Mouse (Mus musculus) Muller cell, postnatal 12 days (primary cell): ENCODE results near the gene Gskip.

ENCODE experiments used
- DNase-seq: peaks from one replicate; pipeline ENCODE4 v3.0.0-alpha.2; 2015; ENCODE audit errors: inconsistent ontology term

The Gskip gene

DNA sequence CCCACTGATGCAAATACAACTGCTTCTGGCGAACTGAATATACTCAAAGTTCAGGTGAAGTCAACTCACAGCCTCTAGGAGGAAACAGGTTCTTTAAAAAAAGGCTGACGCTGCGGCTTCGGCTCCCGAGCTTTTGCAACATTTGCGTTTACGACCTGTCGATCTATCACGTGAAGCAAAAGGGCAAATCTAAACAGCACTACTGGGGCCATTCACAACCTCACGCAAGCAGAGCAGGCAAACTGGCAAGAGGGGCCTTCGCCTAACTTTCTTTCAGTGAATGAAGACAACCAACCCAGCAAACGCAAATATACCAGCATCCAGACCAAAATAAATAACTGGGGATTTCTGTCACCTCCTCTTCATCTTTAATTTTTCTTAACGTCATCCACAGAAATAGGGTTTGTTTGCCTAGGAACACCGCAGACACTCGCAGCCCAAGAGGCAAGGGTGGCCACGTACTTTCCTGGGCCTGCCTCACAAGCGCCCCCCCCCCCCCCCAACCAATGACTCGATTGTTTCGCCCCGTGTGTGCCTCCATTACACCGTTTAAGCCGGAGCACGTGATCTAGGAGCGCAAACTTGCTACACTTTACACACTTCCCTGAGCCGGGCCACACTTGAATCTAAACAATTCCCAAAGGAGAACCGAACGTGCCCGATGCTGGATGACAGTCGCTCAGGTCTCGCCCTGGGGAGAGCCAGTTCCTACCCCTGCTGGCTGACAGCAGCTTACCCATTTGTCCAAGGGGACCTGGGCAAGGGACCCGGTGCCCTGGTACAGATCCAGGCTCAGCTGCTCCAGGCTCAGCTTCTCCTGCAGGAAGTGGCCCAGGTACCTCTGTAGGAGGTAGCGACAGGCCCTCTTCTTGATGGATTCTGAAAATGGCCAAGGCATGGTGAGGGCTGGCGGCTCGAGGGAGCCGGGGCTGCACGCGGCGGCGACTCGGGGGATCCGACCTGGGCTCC lies at the start of gene Gskip:
TSS of gene Gskip (plus strand) at position 897 of the 969 bp plus-strand sequence.
- peak; percentile 67 for DNase-seq

DNA sequence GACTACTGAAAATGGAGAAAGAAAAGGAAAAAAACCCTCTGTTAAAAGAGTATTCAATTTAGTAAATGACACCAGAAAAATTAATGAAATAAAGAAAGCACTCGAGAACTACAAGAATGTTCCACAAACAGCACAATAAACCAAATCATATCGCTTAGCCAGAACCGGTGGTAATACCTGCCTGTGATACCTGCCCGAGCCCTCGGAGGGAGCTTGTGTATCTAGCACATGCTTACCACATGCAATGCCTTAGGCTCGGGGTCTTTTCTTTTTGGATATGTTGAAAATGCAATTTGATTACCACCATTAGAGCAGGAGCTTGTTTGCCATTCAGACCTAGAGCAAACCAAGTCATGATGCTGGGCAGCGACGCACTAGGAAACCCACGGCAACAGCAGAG lies 48.1 kb upstream of the Gskip start:
- no peak for DNase-seq

DNA sequence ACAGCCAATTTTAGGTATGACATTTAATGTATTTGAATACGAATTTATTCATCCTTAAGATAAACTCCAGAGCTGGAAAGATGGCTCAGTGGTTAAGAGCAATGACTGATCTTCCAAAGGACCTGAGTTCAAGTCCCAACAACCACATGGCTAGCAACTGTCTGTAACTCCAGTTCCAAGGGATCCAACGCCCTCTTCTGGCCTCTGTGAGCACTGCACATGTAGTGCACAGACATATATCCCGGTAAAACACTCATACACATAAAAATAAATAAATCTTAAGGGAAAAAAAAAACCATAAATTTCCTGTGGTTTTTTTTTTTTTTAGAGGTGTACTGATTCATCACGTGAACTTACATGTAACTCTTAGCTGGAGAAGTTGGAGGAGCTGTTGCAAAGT lies 47.1 kb upstream of the Gskip start:
- DNase-seq: no peak

DNA sequence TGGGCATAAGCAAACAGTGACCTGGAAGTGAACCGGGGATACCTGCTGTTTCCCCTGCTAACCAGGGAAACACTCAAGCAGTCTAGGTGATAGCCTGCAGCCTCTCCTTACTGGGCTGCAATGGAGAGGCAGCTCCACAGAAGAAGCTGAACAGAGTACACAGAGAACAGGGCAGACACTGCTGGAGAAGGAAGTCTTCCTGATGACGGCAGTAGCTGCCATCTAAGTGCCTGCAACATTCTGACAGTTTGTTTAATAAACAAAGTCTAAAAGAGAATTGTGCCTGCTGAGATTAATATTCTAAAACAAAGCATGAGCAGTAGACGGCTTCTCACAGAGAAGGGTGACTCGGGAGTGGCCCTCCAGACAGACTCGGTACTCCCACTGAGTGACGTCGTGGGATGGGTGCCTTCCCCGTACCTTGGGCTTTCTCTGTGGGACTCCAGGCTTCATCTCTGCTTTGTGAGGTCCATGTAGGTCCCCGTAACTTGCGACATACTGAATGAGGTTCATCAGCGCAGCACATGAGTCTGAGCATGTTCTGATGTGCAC lies 41.8 kb upstream of the Gskip start:
- no peak for DNase-seq

DNA sequence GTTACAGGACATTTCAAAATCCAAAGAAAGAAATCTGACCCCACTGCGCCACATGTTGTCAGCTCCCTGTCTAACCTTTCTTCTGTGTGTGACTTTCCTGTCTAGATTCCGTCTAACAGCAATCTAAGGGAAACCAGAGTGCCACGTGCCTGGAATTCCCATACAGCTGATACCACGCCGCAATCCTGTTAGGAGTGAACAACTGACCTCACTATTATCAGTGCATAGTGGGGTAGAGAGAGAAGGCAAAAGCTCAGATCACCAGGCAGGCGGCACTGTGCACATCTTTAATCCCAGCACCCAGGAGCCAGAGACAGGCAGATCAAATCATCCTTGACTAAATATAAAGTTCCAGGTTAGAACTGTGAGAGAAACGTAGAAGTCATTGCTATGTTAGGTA lies 28.8 kb upstream of the Gskip start:
- DNase-seq: no peak

DNA sequence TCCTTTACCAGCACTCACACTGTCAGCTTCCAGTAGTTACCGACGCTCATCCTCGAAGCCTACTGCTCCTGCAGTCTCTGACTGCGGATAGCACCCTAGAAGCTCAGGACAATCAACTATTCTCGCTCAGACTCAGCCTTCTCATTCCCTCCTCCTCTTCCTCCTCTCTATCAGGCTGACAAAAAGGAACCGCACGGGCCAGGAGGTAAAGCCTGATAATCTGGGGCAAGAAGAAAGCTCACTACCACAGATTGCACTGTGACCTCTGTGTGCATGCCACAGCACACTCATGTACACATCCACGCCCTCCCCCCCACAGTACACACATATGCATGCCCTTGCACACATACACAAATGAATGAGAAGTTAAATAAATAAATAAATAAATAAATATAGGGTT lies 8.4 kb upstream of the Gskip start:
- DNase-seq: no peak

DNA sequence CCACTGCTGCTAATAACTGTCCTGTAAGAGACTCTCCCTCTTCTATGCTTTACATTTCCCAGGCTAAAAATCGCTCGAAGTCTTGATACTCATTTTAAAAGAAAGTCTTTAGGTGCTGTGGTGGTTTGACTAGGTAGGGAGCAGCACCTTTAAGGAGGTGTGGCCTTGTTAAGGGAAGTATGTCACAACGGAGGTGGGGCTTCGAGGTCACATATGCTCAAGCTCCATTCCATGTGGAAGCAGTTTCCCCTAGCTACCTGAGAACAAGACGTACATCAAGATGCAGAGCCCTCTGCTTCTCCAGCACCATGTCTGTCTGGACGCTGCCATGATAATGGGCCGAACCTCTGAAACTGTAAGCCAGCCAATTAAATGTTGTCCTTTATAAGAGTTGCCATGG lies 6.4 kb upstream of the Gskip start:
- DNase-seq: no peak

DNA sequence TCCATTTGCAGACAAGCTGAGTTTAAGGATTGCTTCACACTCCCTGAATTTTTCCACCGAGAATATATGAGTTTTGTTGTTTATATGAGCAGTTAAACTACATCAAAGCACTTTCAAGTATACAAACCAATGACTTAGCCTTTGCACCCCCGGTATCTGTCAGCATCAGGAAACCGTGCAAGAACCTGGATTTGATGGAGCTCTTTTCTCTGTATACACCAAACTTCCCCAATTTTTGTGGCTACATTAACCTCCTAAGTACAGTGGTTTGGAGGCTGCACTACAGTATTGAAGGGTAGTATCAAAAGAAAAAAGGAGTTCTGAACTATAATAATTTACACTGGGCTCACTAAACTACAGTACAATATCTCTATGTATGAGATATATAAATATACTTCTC lies 5.9 kb upstream of the Gskip start:
- DNase-seq: no peak

DNA sequence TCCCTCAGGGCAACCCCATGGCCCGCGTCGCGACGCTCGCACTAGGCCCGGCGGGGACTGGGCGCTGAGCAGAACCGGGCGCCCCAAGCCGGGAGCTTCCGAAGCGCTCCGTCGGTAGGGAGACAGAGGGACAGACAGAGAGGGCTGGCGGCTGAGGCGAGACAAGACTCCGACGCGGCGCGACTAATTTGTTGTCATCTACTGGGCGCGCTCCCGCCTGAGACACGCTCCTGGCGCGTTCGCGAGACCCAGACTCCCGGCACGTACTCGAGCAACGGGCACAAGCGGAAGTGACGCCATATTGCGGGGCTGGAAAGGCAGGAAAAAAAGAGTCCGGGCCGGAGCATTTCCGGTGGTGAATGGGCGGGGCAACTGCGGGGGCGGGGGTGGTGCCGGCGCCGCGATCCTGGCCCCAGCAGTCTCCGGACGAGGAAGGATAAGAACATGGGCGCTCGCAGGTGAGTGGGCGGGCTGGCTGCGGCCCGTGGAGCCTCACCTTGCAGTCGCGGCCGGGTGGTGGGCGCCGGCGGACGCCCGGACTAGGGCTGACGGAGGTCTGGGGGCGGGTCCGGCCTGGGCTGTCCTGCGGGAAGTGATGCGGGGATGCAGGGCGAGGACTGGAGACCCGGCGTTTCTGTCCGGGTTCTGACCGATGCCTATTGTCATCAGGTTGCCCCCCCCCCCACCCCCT lies 517 bp downstream of the Gskip start, which contains the start of gene Atg2b:
TSS of gene Atg2b (minus strand) at position 211 of the 691 bp plus-strand sequence.
- peak; percentile 95 for DNase-seq

DNA sequence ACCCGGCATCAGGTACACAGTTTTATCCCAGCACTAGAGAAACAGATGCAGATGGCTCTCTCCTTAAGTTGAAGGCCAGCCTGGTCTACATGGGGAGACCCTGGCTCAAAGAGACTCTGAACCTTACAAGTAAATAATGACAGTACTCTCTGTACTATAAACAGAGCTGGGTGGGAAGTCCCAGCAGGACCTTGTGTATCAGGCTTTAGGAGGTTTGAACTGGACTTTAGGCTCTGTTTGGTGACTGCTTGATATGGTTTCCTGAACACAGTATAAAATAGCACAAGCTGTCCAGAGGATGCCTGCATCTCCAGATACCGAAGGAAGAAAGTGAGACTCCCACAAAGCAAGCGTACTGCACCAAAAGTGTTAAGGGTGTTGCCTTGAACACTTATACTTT lies 2.2 kb downstream of the Gskip start:
- no peak for DNase-seq

DNA sequence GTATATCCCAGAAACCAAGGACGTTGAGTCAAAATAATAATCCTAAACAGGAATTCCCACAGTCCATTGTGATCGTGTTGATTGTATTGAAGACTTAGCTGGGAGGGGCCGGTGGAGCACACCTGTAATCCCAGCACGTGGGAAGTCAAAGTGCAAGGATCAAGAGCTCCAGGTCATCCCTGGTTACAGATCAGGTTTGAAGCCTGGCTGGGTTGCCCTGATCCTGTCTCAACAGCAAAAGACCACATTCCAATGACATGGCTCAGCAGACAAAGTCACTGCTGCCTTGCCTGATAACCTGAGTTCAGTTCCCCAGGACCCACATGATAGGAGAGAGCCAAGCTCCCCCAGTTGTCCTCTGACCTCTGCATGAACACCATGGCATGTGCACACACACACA lies 2.8 kb downstream of the Gskip start:
- DNase-seq: no peak

DNA sequence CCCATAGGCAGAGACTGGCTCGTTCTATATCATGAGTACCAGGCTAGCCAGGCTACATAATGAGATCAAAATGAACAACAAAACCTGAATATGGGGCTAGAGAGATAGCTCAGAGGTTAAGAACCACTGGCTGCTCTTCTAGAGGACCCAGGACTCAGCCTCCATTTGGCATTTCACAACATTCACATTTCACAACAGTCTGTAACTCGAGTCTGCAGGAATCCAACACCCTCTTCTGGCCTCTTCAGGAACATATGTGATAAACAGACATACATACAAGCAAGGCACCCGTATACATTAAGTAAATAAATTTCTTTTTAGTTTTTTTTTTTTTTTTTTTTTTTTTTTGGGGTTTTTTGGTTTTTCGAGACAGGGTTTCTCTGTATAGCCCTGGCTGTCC lies 3.9 kb downstream of the Gskip start:
- no peak for DNase-seq

DNA sequence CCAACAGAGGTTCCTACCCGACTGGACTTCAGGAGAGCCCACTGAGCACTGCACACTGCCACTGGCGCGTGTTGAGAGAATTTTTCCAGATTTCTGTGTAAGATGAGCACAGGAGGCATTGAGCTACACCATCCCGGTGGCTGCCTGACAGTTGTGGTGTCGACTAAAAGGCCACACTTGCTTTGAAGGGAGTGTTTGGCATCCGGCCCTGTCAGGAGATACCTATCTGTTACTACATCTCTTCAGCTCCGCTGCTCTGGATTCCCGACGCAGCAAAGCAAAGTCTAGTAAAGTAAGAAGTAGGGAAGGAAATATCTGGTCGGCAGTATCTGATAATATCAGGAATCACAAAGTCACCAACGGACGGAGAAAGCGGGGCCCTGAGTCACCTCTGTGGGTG lies 4.8 kb downstream of the Gskip start:
- DNase-seq: no peak

DNA sequence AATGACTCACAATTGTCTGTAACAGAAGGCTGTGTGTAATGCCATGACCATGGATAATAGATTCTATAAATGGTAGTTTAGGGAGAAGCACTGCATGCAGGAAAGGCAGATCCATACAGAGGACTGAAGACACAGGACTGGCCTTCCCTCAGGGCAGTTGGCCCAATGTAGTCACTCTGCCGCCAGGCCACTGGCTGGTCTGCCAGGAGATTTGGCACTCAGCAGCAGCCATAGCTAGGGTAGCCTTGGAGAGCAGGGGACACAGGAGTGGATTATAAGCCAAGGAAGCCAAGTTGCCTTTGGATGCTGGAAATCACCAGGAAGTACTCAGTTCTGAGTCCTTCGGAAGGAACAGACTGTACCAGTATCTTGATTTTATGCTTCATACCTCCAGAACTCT lies 9.4 kb downstream of the Gskip start:
- DNase-seq: no peak

DNA sequence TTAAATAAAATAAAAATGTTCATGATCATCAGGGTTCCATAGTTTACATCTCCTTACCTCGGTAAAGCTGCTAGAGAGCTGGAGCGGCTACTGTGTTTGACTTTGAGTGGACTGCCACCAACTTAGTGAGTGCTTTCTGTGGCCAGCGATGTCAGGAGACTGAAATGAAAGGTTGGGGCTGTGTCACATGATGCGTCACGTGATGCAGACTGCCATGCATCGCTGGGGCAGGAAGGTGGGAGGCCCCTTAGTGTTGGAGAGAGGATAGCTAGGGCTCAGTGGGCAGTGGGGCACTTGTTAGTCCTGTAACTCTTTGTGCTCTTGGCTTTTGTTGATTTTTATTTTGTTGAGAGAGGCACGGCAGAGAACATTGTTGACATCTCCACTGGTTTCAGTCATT lies 11.2 kb downstream of the Gskip start:
- no peak for DNase-seq

DNA sequence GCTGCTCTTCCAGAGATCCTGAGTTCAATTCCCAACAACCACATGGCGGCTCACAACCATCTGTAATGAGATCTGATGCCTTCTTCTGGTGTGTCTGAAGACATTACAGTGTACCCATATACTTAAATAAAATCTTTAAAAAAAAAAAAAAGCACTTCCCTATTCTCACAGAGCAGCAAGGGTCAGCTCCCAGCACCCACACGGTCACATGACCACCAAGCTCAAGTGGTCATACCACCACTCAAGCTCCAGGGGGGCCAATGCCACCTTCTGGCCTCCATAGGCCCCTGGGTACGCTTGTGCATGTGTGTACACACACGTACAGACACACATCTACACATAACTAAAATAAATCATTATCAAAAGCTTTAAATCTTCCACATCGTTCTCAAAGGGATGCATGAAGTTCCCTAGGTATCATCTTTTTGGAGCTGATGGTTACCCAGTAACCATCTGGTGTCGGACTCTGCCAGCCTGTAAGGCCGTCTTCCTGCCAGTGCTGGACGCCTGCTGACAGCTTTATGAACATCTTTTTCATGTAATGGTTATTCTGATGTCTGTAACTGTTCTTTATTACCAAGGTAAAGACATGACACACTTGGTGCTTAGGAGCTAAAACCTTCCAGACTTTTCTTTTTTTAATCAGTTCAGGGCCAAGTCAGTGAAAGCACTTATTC lies 12.6 kb downstream of the Gskip start:
- no peak for DNase-seq

DNA sequence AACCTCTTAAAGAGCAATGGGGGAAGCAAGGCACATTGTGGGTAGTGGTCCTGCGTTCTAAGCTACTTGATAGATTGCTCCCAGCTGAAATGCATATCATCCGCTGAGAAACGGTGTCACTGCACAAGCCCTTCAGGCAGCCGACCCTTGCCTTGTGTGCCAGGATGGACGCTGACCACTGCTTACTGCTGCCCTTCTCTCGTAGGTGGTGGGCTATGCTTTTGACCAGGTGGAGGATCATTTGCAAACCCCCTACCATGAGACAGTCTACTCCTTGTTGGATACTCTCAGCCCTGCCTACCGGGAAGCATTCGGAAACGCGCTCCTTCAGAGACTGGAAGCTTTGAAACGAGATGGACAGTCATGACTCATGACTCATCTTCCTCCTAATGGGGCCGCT lies 15.8 kb downstream of the Gskip start:
- no peak for DNase-seq

DNA sequence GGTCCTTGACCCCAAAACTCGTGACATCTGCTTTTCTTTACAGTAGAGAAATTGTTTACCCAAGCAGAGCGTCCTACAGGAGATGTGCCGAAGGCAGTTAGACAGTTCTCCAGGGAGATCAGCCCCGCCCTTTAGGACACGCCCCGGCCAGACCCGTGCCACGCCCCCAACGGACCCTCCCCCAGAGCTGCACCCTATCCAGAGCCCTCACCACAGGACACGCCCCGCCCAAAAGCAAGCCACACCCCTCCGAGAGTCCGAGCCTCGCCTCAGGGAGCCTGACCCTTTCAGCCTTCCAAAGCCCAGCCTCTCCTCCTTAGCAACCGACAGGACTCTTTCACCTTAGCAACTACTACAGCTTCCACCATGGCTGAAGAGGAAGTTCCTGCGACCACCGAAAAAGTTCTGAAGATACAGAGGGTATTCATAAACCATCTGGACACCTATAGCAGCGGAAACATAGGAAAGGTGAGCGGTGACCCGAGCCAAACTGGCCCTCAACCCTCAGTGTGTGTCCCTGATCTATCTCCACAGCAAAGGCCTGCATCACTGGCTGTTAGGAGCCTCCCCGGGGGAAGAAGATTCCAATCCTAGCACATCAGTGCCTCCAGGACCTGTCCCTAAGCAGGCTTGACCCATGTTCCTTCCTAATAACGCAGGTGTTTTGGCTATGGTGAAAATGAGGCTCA lies 21.3 kb downstream of the Gskip start, which contains the start of gene Ak7:
TSS of gene Ak7 (plus strand) at position 178 of the 689 bp plus-strand sequence.
- DNase-seq: peak; percentile 76

DNA sequence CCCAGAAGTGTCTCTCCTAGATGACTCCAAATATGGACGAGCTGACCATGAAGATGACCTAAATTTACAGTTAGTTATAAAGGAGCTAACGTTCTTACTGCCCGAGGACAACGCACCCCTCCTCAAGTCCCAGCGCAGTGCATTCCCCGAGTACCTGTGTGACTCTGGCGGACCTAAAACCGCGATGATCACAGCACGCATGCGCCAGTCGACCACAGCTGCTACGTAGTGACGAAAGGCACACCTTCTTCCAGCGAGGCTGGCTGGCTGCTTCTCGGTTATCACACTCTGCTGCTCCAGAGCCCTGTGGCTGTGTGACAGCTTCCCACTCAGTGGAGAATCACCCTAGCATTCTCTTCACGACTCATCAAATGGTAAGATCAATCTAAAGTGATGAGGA lies 34.0 kb downstream of the Gskip start:
- no peak for DNase-seq

DNA sequence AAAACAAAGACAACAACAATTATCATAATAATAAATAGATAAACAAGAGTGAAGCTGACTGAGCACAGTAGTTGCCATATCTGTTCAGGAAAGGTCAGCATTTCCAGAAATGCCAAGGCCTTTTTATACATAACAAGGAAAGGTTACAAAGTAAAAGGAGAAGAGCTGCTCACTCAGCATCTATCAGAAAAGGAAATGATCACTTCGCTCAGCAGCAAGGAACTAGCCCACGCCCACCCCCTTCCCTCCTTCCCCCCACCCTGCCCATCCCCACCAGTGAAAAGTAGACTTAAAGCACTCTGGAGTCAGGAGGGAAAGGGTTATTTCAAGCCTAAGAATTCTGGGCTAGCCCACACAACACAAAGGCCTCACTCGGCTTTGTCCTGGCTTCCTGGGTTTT lies 35.6 kb downstream of the Gskip start:
- no peak for DNase-seq

DNA sequence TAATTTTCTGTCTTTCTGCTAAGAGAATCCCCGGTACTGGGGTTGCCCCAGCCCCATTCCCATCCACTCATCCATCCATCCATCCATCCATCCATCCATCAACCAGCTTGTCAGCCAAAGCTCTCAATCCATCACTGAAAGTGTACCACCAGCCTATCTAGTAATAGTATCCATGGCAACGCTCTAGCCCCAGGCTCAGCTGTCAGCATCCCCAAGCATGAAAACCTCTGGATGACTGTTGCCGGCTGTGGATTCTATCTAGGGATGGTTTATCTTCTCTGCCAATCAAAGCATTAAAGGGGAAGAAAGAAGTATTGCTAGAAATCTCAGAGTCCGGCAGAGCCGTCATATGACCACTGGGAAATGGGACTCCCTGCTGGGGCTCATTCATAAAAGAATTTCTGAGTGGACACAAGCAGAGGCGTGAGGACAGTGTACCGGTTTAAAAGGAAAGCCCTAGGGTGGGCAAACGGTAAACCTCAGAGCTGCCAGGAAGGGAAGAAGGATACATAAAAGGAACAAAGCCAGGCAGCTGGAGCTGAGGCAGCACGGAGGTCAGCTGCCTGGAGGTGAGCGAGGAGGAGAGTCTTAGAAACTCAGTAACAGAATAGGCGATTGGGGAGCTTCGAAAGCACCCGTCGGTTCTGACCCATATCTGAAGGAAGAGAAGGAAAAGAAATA lies 37.0 kb downstream of the Gskip start:
- DNase-seq: peak; percentile 39
